Mouse (Mus musculus): ENCODE measurements around the gene Phactr1. TPM values are rescaled to one million over a fixed set of nuclear protein-coding genes. Genes with fewer than 3 reads are reported as not detected.

The Phactr1 gene
- total RNA-seq, 2 experiments from 2014 or later, result 536 to 585 TPM

- intact Hi-C loops (cut with DNase I), result no loop called here
- peak; percentile 48 to 87 for DNase-seq (ENCODE audit: low spot score in 2 of 2)
Measured at GRCm38 (mm10) chr13:42952037-42952721, 271.8 kb downstream of the Phactr1 start.

GRCm38 (mm10) chr13:42953071-42953470 lies 272.6 kb downstream of the Phactr1 start:
- intact Hi-C loops (cut with DNase I), result no loop called here
- no peak for DNase-seq (ENCODE audit: low spot score in 2 of 2)

- DNase-seq (ENCODE audit: low spot score in 2 of 2), result no peak
- intact Hi-C loops (cut with DNase I), result no loop called here
Measured at GRCm38 (mm10) chr13:42954116-42954515, 273.7 kb downstream of the Phactr1 start.

GRCm38 (mm10) chr13:42956327-42956726 lies 275.9 kb downstream of the Phactr1 start:
- intact Hi-C loops (cut with DNase I), result no loop called here
- peak in 1 of 2 experiments; percentile 40 for DNase-seq (ENCODE audit: low spot score in 2 of 2)

DNA sequence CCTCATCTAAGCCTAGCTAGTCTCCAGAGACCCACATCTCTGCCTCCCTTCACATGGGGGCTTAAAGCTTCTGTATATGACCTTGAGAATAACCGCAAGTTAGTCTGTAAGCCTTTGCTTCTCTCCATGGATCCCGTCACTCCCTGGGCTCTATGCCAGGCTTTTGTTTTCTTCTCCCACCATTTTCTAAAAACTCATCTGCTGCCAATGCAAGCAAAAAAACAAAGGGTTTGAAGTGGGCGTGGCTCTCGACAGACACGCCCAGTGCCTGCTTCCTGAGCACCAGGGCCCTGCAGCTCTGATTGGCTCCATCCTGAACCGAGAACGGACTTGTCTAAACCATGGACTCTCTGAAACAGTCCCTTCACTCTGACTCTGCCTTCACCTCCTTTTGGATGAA lies 277.4 kb downstream of the Phactr1 start:
- no peak for DNase-seq (ENCODE audit: low spot score in 2 of 2)
- intact Hi-C loops (cut with DNase I), result no loop called here

DNA sequence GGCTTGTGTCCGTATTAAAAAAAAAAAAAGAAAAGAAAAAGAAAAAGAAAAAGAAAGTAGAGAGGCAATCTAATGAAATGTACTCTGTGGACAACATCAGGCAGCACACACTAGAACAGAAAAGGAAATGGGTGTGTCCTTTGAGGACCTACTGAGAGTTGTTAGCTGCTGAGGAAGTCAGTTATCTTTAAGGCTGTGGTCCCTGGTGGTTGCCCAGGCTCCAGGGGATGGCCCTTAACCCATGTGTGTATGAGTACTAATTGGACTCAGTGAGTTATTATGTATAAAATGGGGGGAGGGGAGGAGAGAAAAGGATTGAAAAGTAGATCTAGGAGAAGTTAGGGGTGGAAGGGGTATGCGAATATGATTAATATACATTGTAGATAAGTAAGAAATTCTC lies 278.4 kb downstream of the Phactr1 start:
- DNase-seq (ENCODE audit: low spot score in 2 of 2), result no peak
- intact Hi-C loops (cut with DNase I), result no loop called here

- DNase-seq (ENCODE audit: low spot score in 2 of 2), result peak in 1 of 2 experiments; percentile 75
- intact Hi-C loops (cut with DNase I), result no loop called here
Measured at GRCm38 (mm10) chr13:42961561-42961960, 281.1 kb downstream of the Phactr1 start.

DNA sequence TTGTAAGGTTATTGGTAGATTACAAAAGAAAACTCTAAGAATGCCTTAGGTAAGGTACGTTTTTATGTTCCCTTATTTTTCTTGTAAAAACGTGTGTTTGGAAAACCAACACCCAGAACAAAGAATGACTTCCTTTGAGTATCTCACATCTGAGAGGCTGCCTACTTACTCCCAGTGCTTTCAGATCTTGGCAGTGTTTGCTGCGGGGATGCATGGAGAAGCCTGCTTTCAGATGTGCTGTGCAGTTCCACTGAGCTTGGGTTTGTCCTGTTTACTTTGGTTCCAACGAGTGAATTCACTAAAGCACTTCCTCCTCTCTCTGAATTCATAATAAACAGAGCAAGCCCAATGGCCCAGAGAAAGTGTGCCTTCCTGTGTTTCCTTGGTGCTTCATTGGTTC lies 288.1 kb downstream of the Phactr1 start:
- intact Hi-C loops (cut with DNase I), result no loop called here
- peak in 1 of 2 experiments; percentile 50 for DNase-seq (ENCODE audit: low spot score in 2 of 2)

- DNase-seq (ENCODE audit: low spot score in 2 of 2), result no peak
- intact Hi-C loops (cut with DNase I), result no loop called here
Measured at GRCm38 (mm10) chr13:42973561-42973960, 293.1 kb downstream of the Phactr1 start.

DNA sequence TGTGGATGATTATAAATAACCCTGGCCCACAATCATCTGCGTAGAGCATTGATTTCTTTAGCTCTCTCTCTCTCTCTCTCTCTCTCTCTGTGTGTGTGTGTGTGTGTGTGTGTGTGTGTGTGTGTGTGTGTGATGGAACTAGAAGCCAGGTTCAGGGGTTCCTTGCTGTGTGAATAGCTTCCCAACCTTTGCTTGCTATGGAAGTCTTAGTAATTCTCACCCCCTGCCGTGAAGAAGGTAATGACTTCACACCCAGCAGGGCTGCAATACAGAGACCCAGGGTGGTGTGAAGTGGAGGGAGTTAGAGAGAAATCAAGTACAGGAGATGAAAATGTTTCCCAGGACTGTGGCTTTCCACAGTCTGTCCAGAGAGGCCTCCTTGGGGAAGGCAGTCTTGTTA lies 293.5 kb downstream of the Phactr1 start:
- intact Hi-C loops (cut with DNase I), result no loop called here
- DNase-seq (ENCODE audit: low spot score in 2 of 2), result no peak

- intact Hi-C loops (cut with DNase I), result no loop called here
- DNase-seq (ENCODE audit: low spot score in 2 of 2), result no peak
Measured at GRCm38 (mm10) chr13:42974506-42974905, 294.1 kb downstream of the Phactr1 start.

DNA sequence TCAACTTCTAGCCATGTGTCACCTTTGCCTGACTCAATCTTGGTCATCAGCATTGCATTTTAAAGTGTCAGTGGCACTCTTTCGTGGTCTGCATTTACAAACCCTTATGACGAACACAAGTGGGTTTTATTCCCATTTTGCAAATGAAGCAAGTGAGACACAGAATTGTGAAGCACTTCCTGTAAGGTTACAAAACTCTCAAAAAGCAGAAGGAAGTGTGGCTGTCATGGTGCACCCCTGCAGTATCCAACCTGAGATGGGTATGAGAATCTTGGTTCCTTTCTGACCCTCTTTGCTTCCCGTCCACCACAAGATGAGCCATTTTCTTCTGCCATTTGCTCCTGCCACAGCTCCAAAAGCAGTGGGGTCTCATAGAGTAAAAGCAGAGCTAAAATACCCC lies 295.7 kb downstream of the Phactr1 start:
- intact Hi-C loops (cut with DNase I), result no loop called here
- no peak for DNase-seq (ENCODE audit: low spot score in 2 of 2)

DNA sequence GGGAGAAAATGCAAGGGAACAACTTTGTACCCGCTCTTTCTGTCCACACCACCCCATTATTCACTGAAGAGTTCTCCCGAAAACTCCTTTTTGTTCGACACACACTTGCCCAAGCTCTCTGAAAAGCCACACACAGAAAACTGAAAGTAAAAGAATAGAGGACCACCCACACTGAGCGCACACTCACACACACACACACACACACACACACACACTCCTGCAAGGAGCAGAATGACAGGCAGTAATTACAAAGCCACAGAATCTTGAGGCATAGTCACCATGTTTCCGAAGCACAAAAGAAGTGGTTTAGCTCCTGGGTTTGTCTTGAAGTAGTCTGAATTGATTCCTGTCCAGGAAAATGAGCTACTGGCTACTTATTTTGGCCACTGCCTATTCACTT lies 296.5 kb downstream of the Phactr1 start:
- no peak for DNase-seq (ENCODE audit: low spot score in 2 of 2)
- intact Hi-C loops (cut with DNase I), result no loop called here

DNA sequence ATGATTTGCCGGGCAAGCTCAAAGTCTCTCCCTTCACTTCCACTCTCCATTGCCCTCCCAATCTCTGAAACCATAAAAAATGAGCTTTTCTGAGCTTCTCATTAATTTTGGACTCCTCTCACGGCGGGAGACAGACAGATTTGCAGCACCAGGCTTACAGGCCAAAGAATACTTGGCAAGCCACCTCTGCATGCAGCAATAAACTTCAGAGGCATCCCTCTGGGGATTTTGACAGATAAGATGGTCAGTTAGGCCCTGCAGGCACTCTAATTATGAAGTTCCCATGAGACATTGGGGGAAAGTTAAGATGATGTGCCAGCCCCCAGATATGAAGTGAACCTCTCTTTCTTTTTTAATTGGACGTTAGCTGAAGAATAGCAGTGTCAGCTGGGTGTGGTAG lies 300.2 kb downstream of the Phactr1 start:
- intact Hi-C loops (cut with DNase I), result no loop called here
- no peak for DNase-seq (ENCODE audit: low spot score in 2 of 2)

DNA sequence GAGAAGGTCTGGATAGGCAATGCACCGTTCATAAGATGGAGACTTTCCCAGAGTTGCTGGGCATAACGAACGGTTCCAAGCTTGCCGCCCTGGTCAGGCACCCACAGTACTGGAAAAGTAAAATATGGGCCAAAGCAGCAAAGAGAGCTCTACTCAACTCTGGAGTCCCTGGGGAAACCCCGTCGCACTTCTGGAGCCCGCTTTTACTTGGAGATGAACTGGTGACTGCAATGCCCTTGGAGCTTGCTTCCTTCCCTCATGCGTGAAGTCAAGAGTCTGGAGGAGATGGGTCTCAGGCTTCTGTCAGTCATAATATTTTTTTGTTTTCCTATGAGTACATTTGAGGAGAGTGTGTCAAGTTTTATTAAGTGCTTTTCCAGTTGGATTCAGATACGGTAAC lies 302.2 kb downstream of the Phactr1 start:
- no peak for DNase-seq (ENCODE audit: low spot score in 2 of 2)
- intact Hi-C loops (cut with DNase I), result no loop called here

GRCm38 (mm10) chr13:42985806-42986205 lies 305.4 kb downstream of the Phactr1 start:
- intact Hi-C loops (cut with DNase I), result no loop called here
- no peak for DNase-seq (ENCODE audit: low spot score in 2 of 2)

DNA sequence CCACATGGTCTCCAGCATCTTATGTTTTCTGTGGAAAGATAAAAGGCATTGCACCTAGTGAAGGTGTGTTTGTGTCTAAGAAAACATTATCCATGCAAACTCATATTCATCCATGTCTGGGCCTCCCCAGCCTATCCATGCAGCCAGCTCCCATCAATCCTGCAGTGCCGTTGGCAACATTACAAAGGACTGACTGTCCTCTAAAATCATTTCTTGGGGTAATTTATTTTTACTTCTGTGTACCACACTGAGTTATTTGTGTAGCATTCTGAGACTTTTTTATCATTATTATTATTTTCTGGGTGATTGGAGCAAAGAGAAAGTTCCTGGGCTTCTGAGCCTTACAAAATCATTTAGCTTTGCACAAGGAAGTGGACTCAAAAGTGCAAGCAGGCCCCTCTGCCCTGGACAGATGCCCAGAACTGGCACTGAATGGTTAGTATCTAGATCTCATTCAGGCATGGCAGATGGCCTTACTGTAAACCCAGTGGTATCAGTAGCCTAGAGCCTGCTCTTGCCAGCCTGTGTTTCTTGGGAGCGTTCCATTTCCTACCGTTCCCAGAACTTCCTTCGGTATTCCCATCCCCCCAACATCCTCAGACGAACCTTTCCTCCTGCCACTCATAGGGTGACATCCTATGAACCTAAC lies 307.6 kb downstream of the Phactr1 start:
- intact Hi-C loops (cut with DNase I), result no loop called here
- DNase-seq (ENCODE audit: low spot score in 2 of 2), result no peak

DNA sequence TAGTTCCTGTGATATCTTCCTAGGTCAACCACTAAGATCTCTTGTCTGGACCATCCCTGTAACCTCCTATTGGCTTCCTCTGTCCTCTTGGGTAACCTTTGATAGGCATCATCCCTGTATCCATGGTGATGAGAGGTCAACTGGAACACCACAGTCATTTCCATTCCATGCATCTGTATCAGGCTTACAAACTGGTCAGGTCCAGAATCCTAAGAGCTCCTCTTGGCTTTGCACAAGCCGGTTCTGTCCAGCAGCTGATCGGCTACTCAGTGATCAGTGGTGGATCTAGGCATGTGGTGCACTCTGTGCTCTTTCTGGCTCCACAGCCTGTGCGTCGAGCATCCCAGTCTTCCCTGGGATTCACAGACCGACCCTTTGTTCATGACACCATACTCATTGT lies 309.1 kb downstream of the Phactr1 start:
- intact Hi-C loops (cut with DNase I), result no loop called here
- no peak for DNase-seq (ENCODE audit: low spot score in 2 of 2)

- DNase-seq (ENCODE audit: low spot score in 2 of 2), result no peak
- intact Hi-C loops (cut with DNase I), result no loop called here
Measured at GRCm38 (mm10) chr13:42990051-42990450, 309.6 kb downstream of the Phactr1 start.

DNA sequence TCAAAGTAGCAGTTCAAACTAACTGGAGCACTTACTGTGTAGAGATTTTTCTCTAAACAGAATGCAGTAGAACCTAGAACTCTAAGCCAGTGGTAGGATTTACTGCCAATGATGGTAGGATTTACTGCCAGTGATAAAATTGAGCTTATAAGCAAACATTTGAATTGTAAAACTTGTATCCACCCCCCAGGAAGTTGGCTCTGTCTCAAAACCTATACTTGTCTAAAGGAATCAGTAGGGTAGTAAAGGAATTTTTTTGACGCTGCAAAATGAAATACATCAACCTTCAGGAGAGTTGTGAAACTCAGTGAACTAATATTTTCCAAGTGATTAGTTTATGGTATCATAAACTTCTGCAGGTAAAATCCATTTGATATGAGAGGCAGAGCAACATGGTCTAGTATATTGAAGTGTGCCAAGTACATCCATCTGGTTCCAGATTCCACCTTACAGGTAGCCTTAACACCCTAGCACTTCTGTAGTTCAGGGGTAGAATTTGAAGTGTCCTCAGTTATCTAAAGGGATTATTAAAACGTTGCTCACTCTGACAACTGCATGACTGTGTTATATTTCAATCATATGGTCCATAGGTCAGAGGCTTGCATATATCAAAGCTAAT lies 310.2 kb downstream of the Phactr1 start:
- intact Hi-C loops (cut with DNase I), result no loop called here
- no peak for DNase-seq (ENCODE audit: low spot score in 2 of 2)

DNA sequence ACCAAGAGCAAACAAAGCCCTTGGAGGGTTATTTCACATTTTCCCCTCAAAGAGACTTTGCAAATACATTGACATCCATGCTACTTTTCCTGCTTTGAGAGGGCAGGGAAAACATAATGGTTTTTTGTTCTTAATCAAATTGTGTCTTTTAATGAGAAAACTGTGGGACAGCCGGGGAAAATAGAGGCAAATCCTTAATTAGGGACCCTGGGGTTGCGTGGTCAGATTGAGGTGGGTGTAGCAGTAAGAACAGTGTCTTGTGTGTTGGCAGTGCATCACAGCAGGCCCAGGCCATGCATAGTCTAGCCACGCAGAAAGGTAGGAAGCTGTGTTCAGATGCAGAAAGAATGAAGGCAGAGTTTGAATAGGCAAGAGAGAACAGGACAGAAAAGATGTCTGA lies 310.7 kb downstream of the Phactr1 start:
- DNase-seq (ENCODE audit: low spot score in 2 of 2), result no peak
- intact Hi-C loops (cut with DNase I), result no loop called here

Data from left cerebral cortex, postnatal 25 days (tissue).